Mouse (Mus musculus): ENCODE data around the gene Adtrp. TPM values are rescaled to one million over a fixed set of nuclear protein-coding genes. Genes with fewer than 3 reads are reported as not detected.

The Adtrp gene
- 0.47 TPM in 2 replicates for polyA plus RNA-seq (2015; fragmentation: Nextera tagmentation; extraction: Ambion mirVana)

GRCm38 (mm10) chr13:41847516-41848126, at the start of gene Adtrp:
TSS of gene Adtrp (minus strand) at chr13:41847684.
- H3K4me1 ChIP-seq, result 0 out of 2 replicates have a peak, but pooled peaks cover 3% of the 10 kb centered on the region
- no peak within 1 kb of the TSS for H3K9ac ChIP-seq (replicated peaks)
- ATAC-seq (ENCODE audit: low FRiP score), result no peak
- H3K9me3 ChIP-seq (replicated peaks), result no peaks in the 10 kb centered on the region
- no peaks in the 10 kb centered on the region for H3K36me3 ChIP-seq
- H3K27me3 ChIP-seq (replicated peaks), result no peaks in the 10 kb centered on the region
- 92% methylated on average over 11 of the region's 11 CpGs for WGBS
- no peak within 1 kb of the TSS for H3K27ac ChIP-seq (replicated peaks)
- H3K4me3 ChIP-seq (replicated peaks), result no peak within 1 kb of the TSS
- no peak within 1 kb of the TSS for H3K4me2 ChIP-seq

GRCm38 (mm10) chr13:41892016-41892415, 44.5 kb upstream of the Adtrp start:
- no peak overlapping the region for H3K27ac ChIP-seq (replicated peaks)
- WGBS, result 95% methylated on average over 12 of the region's 12 CpGs
- no peaks in the 10 kb centered on the region for H3K9me3 ChIP-seq (replicated peaks)
- H3K36me3 ChIP-seq, result no peaks in the 10 kb centered on the region
- H3K27me3 ChIP-seq (replicated peaks), result no peaks in the 10 kb centered on the region
- no peak overlapping the region for H3K9ac ChIP-seq (replicated peaks)
- ATAC-seq (ENCODE audit: low FRiP score), result no peak
- no peak overlapping the region for H3K4me3 ChIP-seq (replicated peaks)
- H3K4me1 ChIP-seq, result no peaks in the 10 kb centered on the region
- no peak overlapping the region for H3K4me2 ChIP-seq

- 87% methylated on average over 4 of the region's 4 CpGs for WGBS
- Histone ChIP-seq H3K27ac (replicated peaks) (no peak overlapping the region), H3K9me3 (replicated peaks) (no peaks in the 10 kb centered on the region), H3K27me3 (replicated peaks) (no peaks in the 10 kb centered on the region), H3K4me3 (replicated peaks) (no peak overlapping the region), H3K4me1 (no peaks in the 10 kb centered on the region), H3K4me2 (no peak overlapping the region), H3K36me3 (no peaks in the 10 kb centered on the region), H3K9ac (replicated peaks) (no peak overlapping the region)
- no peak for ATAC-seq (ENCODE audit: low FRiP score)
These were observed 43.1 kb upstream of the Adtrp start for GRCm38 (mm10) chr13:41890618-41891017.

- Histone ChIP-seq H3K9ac (replicated peaks) (no peak overlapping the region), H3K27ac (replicated peaks) (no peak overlapping the region), H3K9me3 (replicated peaks) (no peaks in the 10 kb centered on the region), H3K4me2 (no peak overlapping the region), H3K27me3 (replicated peaks) (no peaks in the 10 kb centered on the region), H3K4me1 (no peaks in the 10 kb centered on the region), H3K4me3 (replicated peaks) (no peak overlapping the region), H3K36me3 (no peaks in the 10 kb centered on the region)
- ATAC-seq (ENCODE audit: low FRiP score), result no peak
- WGBS, result 92% methylated on average over 2 of the region's 2 CpGs
These were observed 42.7 kb upstream of the Adtrp start for GRCm38 (mm10) chr13:41890111-41890600.

GRCm38 (mm10) chr13:41888644-41889043, 41.2 kb upstream of the Adtrp start:
- WGBS, result 87% methylated on average over 2 of the region's 2 CpGs
- no peak overlapping the region for H3K4me3 ChIP-seq (replicated peaks)

GRCm38 (mm10) chr13:41886120-41886519, 38.6 kb upstream of the Adtrp start:
- 94% methylated on average over 4 of the region's 4 CpGs for WGBS
- H3K9ac ChIP-seq (replicated peaks), result no peak overlapping the region
- no peaks in the 10 kb centered on the region for H3K27me3 ChIP-seq (replicated peaks)
- no peak overlapping the region for H3K27ac ChIP-seq (replicated peaks)
- H3K4me1 ChIP-seq, result no peaks in the 10 kb centered on the region
- no peaks in the 10 kb centered on the region for H3K36me3 ChIP-seq
- ATAC-seq (ENCODE audit: low FRiP score), result no peak
- H3K9me3 ChIP-seq (replicated peaks), result no peaks in the 10 kb centered on the region
- no peak overlapping the region for H3K4me2 ChIP-seq
- H3K4me3 ChIP-seq (replicated peaks), result no peak overlapping the region

More at GRCm38 (mm10) chr13:41888644-41889043, 41.2 kb upstream of the Adtrp start:
- Histone ChIP-seq H3K4me1 (no peaks in the 10 kb centered on the region), H3K9me3 (replicated peaks) (no peaks in the 10 kb centered on the region), H3K36me3 (no peaks in the 10 kb centered on the region), H3K4me2 (no peak overlapping the region), H3K27me3 (replicated peaks) (no peaks in the 10 kb centered on the region), H3K27ac (replicated peaks) (no peak overlapping the region), H3K9ac (replicated peaks) (no peak overlapping the region)
- no peak for ATAC-seq (ENCODE audit: low FRiP score)

- no peak for ATAC-seq (ENCODE audit: low FRiP score)
- 73% methylated on average over 4 of the region's 4 CpGs for WGBS
- H3K4me3 ChIP-seq (replicated peaks), result no peak overlapping the region
- H3K4me1 ChIP-seq, result no peaks in the 10 kb centered on the region
- no peak overlapping the region for H3K4me2 ChIP-seq
- no peak overlapping the region for H3K27ac ChIP-seq (replicated peaks)
- no peaks in the 10 kb centered on the region for H3K36me3 ChIP-seq
- no peaks in the 10 kb centered on the region for H3K27me3 ChIP-seq (replicated peaks)
- no peak overlapping the region for H3K9ac ChIP-seq (replicated peaks)
- no peaks in the 10 kb centered on the region for H3K9me3 ChIP-seq (replicated peaks)
These were observed 36.3 kb upstream of the Adtrp start for GRCm38 (mm10) chr13:41883665-41884291.

- ATAC-seq (ENCODE audit: low FRiP score), result no peak
- WGBS, result 74% methylated on average over 2 of the region's 2 CpGs
- no peak overlapping the region for H3K4me3 ChIP-seq (replicated peaks)
- no peak overlapping the region for H3K4me2 ChIP-seq
- no peak overlapping the region for H3K27ac ChIP-seq (replicated peaks)
- H3K9ac ChIP-seq (replicated peaks), result no peak overlapping the region
- no peaks in the 10 kb centered on the region for H3K9me3 ChIP-seq (replicated peaks)
- H3K36me3 ChIP-seq, result no peaks in the 10 kb centered on the region
- no peaks in the 10 kb centered on the region for H3K4me1 ChIP-seq
- H3K27me3 ChIP-seq (replicated peaks), result no peaks in the 10 kb centered on the region
These were observed 33.7 kb upstream of the Adtrp start for GRCm38 (mm10) chr13:41881201-41881600.

GRCm38 (mm10) chr13:41880525-41880924, 33.0 kb upstream of the Adtrp start:
- H3K9ac ChIP-seq (replicated peaks), result no peak overlapping the region
- H3K27ac ChIP-seq (replicated peaks), result no peak overlapping the region
- no peaks in the 10 kb centered on the region for H3K9me3 ChIP-seq (replicated peaks)
- H3K27me3 ChIP-seq (replicated peaks), result no peaks in the 10 kb centered on the region
- H3K4me3 ChIP-seq (replicated peaks), result no peak overlapping the region
- no peak overlapping the region for H3K4me2 ChIP-seq
- no peak for ATAC-seq (ENCODE audit: low FRiP score)
- no peaks in the 10 kb centered on the region for H3K36me3 ChIP-seq
- H3K4me1 ChIP-seq, result no peaks in the 10 kb centered on the region

- WGBS, result 70% methylated on average over 7 of the region's 7 CpGs
- no peaks in the 10 kb centered on the region for H3K9me3 ChIP-seq (replicated peaks)
- ATAC-seq (ENCODE audit: low FRiP score), result no peak
- no peak overlapping the region for H3K4me3 ChIP-seq (replicated peaks)
- H3K4me1 ChIP-seq, result peaks cover 6% of the 10 kb centered on the region; the same call in 1 of the 2 replicates
- H3K9ac ChIP-seq (replicated peaks), result no peak overlapping the region
- no peak overlapping the region for H3K4me2 ChIP-seq
- H3K27ac ChIP-seq (replicated peaks), result no peak overlapping the region
- H3K27me3 ChIP-seq (replicated peaks), result no peaks in the 10 kb centered on the region
- no peaks in the 10 kb centered on the region for H3K36me3 ChIP-seq
These were observed 25.2 kb upstream of the Adtrp start for GRCm38 (mm10) chr13:41872686-41873085.

GRCm38 (mm10) chr13:41872161-41872562, 24.7 kb upstream of the Adtrp start:
- Histone ChIP-seq H3K4me1 (peaks cover 6% of the 10 kb centered on the region; the same call in 1 of the 2 replicates), H3K4me3 (replicated peaks) (no peak overlapping the region), H3K4me2 (no peak overlapping the region), H3K27me3 (replicated peaks) (no peaks in the 10 kb centered on the region), H3K9me3 (replicated peaks) (no peaks in the 10 kb centered on the region), H3K27ac (replicated peaks) (no peak overlapping the region), H3K9ac (replicated peaks) (no peak overlapping the region), H3K36me3 (no peaks in the 10 kb centered on the region)
- no peak for ATAC-seq (ENCODE audit: low FRiP score)
- WGBS, result 20% methylated on average over 8 of the region's 8 CpGs

- no peaks in the 10 kb centered on the region for H3K27me3 ChIP-seq (replicated peaks)
- H3K9ac ChIP-seq (replicated peaks), result no peak overlapping the region
- H3K4me1 ChIP-seq, result peaks cover 6% of the 10 kb centered on the region; the same call in 1 of the 2 replicates
- no peaks in the 10 kb centered on the region for H3K36me3 ChIP-seq
- no peak overlapping the region for H3K4me3 ChIP-seq (replicated peaks)
- ATAC-seq (ENCODE audit: low FRiP score), result no peak
- H3K9me3 ChIP-seq (replicated peaks), result no peaks in the 10 kb centered on the region
- no peak overlapping the region for H3K4me2 ChIP-seq
- no peak overlapping the region for H3K27ac ChIP-seq (replicated peaks)
- WGBS, result 89% methylated on average over 2 of the region's 2 CpGs
These were observed 20.0 kb upstream of the Adtrp start for GRCm38 (mm10) chr13:41867533-41867932.

All from neural tube, embryonic 15.5 days (tissue).